Mouse (Mus musculus): ENCODE data around the gene Frmd4a.
A peak's percentile ranks its signal among the peaks of the same experiment; 100 is the strongest.

Frmd4a gene

DNA sequence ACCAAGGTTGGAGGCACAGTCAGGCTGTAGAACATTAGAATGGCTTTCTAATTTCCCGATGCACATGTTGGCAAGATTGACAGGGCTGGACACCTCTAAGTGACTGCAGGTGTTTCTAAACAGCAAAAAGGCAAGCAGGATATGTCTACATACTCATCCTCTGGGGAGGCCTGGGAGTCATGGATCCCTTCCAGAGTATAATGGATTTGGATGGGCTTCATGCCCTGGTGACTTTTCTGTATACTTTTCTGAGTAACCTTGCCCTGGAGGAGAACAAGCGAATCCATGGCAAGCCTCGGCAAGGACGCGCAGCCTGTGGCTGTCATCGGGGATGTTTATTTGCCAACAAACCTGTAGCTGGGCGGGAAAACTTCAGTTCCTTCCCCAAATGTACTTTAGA lies 509.6 kb downstream of the Frmd4a start:
- no peak for DNase-seq (ENCODE audit: low spot score)

DNA sequence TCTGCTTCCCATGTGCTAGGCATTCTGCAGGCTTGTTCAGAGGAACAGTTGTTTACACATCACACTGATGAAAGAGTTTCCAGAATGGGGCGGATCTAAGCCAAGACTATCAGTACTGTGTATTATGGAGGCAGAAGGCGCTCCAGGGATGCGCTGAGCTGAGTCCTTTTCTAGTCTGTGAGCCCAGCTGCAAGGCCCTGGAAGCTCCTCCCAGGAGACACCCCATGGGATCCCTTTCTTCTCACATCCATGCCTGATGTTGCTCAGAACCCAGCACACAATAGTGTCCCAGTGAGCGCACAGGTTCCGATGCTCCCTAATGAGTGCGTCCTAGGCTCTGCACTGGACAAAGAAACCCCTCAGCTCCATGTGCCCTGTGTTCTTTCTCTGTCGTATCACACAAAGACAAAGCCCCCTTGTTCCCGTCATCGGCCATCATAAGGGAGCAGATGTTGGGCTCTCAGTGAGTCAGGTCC lies 511.8 kb downstream of the Frmd4a start:
- no peak for DNase-seq (ENCODE audit: low spot score)

DNA sequence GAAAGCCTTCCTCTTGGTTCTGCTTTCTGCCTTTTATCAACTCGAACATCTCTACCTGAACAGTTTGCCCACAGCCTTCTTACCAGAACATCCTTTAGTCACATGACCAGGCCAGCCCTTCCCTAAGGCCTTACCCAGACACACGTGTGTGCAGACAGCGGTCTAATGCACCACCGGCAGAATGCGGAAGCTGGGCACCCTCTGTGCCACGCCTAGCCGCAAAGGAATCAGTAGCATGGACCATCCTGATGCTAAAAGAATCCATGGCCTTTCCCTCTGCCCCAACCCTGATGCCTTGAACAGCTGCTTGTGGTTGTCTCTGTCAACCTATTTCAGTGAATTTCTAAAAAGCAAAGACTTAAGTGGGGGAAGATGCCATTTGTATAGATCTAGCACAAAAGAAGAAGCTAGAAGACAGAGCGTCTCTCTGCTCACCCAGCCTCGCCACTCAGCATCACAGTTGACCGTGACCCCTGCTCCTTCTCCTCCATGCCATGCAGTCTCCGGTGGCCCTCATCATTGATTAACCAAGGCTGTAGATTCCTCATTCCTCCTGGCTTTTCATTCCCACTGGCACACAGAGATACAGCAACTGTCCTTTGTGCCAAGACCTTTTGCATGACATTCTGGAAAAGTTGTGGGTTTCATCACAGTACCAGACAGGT lies 514.1 kb downstream of the Frmd4a start:
- no peak for DNase-seq (ENCODE audit: low spot score)

DNA sequence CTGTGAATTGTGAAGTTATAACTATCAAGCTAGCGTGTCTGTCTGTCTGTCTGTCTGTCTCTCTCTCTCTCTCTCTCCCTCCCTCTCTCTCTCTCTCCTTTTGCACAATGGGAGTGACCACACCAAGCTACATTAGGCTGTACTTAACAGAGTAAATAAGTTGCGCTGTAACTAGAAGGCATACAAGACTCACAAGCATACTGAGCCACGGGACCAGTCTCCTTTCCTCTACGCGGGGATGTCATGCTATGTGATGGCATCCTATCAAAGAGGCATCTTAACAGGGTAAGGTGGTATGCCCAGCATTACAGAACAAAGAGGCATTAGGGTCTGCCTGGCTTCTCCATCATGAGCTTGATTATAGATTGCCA lies 514.7 kb downstream of the Frmd4a start:
- no peak for DNase-seq (ENCODE audit: low spot score)

DNA sequence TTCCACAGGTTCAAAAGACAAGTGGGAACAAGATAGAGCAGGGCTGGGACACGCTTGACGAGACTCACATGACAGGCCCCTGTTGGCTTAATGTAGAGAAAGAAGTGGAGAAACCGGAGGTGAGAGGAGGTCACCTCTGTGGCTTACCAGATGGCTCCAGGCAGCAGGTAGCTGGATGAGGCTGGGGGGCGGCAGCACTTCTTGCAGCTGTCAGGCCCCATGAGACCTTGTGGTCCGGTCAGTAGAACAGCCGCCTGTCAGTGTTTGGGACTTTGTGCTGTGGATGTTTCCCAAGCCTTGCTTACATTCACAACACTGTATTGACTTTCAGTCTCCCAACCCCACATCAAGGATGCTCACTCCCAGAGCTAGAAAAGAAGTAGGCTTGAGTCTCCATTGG lies 515.4 kb downstream of the Frmd4a start:
- DNase-seq (ENCODE audit: low spot score): no peak

DNA sequence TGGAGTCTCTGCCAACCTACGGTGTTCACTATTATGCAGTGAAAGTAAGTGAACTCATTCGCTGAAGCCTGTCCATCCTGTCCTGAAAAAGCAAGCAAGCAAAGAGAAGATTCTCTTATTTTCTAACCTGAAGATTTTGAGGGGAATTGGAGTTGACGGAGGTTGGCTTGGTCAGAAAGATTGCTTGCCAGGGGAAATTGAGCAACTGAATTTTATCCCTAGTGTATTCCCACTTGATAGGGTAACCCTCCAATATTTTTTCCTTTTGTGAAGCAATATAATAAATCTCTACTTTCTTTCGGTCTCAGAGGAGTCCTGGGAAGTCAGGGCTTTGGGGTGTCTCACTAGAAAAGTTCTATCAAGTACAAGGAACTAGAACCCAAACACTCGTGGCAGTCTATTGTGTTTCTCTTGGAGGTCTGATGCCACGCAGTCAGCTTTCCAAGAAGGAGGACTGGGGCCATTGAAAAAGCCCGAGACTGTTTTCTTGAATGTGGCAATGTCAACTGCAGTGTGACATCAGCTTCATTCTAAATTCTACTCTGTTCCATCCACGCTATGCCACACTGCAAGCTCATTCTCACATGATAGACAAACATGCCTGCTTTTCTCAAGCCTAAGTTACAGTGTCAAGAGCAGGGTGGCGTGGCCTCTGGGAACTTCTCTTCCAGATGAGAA lies 517.8 kb downstream of the Frmd4a start:
- no peak for DNase-seq (ENCODE audit: low spot score)

DNA sequence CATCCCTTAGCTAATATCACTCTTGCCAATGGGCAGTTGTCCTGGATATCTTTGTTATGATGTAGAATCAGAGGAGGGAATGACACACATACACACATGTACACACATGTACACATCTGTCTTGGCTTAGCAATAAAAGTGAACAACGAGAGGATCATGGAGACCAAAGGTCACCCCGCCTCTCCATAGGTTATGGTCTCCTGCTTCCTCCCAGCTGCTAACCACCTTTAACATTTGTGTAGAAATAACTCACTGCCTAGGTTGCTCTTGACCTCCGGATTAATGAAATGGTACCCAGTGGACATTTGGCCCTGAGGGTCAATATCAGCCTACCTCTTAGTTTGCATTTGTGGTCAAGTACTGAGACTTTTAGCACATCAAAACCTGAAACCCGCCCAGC lies 523.8 kb downstream of the Frmd4a start:
- no peak for DNase-seq (ENCODE audit: low spot score)

DNA sequence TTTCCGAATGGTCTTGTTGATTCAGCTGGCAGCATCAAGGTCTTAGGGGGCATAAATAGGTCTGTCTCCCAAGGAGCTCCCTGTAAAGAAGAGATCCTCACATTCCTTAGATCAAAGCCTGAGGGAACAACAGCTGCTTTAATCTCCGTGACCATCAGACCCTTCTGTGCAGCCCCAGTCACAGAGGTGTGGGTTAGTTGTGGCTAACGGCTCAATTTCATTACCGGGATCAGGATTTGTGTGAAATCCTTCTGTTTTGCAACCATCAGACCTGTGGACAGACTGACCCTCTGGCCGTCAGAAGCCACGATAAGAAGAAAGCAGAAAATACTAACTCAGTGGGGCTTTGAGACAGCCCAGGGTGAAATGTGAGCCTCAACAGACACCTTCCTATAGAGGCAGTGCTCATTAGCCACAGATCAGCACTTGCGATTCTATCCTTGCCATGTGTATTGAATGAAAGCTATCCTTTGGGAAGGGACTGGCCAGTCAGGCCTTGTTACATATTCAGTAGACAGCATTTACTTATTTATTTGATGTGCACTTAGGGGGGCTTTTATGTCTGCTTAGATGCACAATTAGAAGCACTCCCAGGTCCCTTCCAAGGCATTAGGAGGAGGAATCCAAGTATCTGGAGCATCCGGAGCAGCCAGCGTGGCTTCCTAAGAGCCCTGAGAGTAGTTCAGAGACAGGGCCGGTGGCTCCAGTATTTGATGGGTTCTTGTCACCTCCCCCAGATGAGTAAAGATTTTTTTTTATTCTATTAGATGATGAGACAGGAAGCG lies 524.5 kb downstream of the Frmd4a start:
- no peak for DNase-seq (ENCODE audit: low spot score)

DNA sequence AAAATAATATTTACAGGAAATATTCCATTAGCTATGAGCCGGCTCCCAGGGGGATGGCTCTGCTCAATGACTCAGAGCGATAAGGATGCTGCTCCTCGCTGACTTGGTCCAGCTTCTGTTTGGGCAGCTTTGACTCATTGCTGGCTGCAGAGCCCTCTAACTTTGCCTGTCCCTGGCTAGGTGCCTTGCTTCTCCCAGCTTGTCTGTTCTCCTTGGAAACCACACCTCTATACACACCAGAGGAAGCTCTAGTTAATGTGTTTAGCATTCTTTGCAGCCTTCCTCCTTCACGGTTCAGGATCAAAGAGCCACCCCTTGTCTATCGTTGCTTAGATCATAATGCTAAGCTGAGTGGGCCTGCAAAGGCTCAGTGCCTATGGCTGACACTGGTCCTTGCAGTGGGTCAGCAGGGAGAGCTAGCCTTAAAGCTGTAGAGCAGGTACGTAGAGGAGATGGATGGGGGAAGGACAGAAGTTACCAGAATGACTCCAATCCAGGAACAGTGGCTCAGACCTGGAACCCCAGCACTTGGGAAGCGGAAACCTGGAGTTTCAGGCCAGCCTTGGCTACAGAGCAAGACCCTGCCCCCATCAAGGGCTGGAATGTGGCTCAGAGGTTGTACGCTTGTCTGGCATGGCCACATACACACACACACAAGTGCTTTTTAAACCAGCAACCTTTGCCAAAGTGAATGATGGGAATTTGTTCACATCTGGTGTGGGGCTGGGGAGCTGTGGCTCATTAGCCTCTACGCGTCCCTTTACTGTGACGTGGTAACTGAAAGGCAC lies 525.3 kb downstream of the Frmd4a start:
- DNase-seq (ENCODE audit: low spot score): peak; percentile 26

DNA sequence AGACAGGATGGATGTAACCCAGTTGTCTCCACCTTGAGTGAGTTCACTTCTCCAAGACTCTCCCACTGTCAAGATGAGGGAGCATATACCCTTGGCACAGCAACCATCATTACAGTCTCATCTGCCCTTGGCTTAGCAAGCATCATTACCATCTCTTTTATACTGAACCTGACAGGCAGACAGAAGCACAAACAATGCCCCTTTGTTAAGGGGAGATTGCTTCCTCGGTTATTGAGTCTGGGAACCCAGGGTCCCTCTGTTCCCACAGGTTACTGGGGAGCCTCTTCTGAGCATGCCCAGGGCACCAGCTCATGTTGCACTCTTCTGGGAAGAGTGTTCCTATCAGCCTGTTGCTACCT lies 525.9 kb downstream of the Frmd4a start:
- DNase-seq (ENCODE audit: low spot score): no peak

DNA sequence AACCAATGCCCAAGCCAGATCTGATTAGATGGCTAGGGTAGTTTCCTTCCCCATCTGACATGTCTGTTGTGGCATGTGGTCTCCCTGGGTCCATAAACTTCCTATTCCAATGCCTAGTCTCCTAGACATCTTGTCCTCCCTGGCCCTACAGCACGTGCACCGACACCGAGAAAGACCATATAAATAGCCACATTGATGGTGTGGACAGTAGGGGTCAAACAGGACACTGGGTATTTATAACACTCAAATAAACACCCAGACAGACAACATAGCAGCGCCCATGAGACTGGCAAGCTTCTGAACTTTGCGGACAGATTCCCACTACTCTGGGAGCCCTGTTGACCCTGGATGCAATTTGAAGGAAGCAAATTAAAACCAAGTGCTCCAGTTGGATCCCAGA lies 526.8 kb downstream of the Frmd4a start:
- DNase-seq (ENCODE audit: low spot score): no peak

DNA sequence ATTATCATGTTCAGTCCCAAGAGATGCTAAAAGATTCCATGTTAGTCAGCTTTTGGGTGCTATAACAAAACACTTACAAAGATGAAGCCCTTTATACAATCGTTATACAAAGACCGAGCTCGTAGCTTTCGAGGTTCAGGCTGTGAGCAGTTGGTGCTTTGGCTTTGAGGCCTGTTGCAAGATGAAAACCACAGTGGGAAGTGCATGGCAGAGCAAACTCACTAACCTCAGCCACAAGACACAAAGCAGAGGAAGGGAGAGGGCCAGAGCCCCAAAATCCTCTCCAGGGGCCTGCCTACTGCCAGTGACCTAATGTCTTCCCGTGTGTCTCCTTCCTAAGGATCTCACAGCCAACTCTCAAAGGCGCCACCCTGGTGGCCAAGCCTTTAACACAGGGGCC lies 527.7 kb downstream of the Frmd4a start:
- DNase-seq (ENCODE audit: low spot score): no peak

DNA sequence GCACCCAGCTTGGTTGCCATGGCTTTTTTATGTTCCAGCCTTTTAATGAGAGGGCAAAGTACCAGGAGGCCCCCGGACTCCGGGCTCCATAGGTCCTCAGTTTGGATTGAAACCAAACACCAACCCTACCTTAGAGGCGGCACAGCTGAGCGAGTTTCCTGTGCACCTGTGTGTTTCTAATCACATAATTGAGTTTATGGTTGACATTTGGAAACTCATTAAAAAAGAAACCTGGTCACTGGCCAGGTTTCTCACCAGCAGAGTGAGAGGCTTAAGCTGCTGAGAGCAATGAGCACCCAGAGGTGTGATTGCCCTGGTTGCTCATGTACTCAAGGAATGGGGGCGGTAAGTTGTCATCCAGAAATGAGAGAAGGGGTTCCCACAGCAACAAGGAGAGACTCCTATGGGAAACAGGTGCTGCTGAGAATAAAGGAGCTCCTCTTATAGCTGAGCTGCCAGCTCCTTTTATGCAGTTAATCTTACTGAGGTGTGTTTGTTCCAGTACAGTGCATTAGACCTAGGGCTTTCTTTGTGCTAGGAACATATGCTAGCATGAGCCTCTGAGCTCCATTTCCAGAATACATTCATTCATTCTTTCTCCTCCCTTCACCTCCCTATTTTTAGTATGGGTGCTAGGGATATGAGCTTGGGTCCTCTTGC lies 529.6 kb downstream of the Frmd4a start:
- no peak for DNase-seq (ENCODE audit: low spot score)

DNA sequence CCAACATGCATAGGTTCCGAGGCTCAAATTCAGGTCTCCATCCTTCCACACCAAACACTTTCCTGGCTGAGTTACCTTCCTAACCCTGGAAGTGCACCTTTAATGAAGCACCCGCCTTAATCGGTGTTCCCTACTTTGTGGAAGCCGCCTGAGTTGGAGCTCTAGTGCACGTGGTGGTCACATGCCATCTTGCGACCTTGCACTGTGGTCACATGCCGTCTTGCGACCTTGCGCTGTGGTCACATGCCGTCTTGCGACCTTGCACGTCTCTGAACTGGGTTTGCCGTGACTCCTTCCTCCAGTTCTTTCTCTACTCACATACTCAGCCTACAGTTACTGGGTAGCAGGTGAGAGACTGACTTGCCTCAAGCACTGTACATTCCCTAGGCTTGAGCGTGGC lies 531.8 kb downstream of the Frmd4a start:
- DNase-seq (ENCODE audit: low spot score): no peak

DNA sequence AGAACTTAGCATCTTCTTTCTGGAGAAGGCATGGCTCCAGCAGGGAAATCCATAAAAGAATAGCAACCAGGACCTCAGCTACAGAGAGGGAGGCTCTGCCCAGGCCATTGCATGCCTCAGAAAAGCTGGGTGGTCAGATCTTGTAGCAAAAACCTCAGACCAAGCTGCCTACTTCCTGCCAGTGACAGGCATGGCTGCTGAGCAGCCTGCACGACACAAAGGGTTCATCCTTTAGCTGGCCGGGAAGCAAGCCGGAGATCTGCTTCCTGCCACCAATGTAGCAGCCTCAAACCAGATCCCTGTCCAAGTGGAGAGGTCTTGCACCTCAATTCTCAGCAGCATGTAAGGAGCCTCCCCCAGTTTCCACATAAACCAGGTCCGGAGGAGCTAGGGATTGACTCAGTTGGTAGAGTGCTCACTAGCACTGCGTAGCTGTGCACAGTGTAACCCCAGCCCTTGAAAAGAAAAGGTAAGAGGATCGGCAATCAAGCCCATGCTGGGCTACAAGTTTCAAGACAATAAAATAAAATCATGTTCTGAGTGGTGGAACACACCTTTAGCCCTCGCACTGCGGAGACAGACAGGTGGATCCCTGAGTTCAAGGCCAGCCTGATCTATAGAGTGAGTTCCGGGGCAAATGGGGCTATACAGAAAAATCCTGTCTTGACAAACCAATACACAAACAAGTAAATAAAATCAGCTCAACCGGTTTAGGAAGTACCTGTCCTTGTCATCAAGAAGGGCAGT lies 532.7 kb downstream of the Frmd4a start:
- no peak for DNase-seq (ENCODE audit: low spot score)

DNA sequence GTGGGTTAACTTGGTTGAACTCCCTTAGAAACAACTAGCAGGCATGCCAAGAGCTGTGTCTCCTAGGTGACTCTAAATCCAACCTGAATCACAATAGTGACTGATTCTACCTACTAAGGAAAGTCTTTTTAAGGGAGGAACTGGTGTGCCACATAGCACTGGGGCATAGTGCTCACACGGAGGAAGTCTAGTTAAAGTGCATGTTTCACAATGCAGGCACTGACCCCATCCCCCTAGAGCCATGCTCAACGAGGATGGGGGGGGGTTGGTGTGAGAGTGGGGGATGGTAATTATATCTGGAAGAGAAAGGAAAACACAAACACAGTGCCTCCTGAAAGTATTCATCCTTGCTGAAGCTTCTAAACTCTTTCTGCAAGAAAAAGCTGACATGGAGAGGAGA lies 533.9 kb downstream of the Frmd4a start:
- no peak for DNase-seq (ENCODE audit: low spot score)

DNA sequence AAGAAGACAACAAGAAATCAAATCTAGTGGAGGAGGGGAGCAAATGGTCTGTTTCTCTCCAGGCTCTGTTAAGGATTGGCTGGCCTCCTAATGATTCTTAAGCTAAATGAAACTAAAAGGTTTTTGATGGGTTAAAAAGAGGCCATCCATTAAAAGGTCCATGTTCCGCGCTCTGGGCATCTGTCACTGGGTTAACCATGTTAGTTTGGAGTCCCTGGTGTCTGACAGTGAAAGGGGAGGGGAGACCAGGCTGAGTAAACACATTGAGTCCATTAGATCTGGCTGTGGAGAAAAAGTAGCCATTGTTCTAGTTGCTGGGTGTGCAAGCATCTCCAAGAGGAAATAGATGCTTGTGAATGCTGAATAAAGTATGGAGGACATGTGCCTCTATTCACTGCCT lies 534.3 kb downstream of the Frmd4a start:
- no peak for DNase-seq (ENCODE audit: low spot score)

DNA sequence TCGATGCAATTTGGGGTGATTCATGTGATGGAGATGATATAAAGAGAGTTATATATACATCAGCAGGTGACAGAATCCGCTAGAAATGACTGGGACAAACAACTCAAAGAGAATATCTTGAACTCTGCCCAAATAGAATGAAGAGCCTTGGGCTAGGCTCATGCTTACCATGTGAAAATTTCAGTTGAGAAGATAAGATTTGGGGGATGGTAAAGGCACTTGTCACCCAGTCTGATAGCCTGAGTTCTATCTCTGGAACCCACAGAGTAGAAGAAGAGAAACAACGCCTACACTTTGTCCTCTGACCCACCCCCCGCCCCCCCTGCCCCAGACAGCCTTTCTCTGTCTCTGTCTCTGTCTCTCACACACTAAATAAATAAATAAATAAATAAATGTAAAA lies 535.0 kb downstream of the Frmd4a start:
- DNase-seq (ENCODE audit: low spot score): no peak

DNA sequence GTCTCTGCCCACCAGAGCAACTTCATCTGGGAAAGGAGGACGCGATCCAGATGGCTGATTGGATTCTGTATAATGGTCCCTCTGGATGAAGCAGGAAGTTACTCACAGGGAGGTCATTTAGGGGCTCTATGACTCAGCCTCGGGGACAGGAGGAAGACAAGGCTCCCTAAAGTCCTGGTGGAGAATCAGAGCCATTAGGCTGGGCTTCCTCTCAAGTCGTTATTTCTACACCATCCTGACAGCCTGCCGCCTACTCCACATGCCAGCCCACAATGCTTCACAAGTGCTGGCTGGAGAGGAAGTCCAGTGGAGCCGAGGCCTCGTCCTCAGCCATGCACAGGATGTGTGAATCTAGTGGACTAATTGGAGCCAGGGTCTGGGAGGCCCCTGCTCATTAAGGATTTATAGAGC lies 537.7 kb downstream of the Frmd4a start:
- DNase-seq (ENCODE audit: low spot score): no peak

DNA sequence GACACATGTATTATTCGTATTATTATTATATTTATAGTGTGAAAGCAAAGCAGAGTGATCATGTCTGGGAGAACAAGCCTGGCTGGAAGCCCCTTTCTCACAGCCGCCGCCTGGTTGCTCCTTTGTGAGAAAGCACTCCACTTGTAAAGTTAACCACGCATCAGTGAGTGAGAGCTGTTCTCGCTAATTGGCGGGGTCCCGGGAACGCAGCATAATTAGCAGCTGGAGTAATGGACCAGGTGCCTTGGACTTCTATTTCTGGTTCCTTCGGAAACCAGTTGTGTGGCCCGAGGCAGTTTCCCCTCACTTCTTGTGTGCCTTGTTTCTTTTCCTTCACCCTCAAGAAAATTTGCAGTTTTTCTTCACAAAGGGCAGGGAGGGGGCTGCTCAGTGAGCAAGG lies 538.7 kb downstream of the Frmd4a start:
- DNase-seq (ENCODE audit: low spot score): no peak

DNA sequence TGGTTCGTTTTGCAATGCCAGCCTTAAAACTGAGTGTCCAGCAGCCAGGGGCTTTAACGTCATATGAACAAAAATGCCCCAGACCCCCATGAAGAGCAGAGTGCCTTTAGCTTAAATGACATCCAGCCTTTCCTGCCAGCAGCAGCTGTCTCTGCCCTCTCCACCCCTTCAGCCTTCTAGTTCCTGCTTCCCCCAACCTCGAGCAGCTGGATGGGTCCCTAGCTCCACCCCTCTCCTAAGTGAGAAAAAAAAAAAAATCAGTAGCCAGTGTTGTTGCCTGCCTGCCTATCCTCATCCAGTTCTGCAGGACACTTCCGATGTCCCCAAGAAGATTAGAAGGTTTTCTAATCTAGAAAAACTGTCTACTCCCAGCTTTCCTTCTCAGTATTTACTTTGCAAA lies 539.5 kb downstream of the Frmd4a start:
- no peak for DNase-seq (ENCODE audit: low spot score)
